Mouse (Mus musculus): Measurements from ENCODE around the gene Rcn3.

Rcn3 gene

DNA sequence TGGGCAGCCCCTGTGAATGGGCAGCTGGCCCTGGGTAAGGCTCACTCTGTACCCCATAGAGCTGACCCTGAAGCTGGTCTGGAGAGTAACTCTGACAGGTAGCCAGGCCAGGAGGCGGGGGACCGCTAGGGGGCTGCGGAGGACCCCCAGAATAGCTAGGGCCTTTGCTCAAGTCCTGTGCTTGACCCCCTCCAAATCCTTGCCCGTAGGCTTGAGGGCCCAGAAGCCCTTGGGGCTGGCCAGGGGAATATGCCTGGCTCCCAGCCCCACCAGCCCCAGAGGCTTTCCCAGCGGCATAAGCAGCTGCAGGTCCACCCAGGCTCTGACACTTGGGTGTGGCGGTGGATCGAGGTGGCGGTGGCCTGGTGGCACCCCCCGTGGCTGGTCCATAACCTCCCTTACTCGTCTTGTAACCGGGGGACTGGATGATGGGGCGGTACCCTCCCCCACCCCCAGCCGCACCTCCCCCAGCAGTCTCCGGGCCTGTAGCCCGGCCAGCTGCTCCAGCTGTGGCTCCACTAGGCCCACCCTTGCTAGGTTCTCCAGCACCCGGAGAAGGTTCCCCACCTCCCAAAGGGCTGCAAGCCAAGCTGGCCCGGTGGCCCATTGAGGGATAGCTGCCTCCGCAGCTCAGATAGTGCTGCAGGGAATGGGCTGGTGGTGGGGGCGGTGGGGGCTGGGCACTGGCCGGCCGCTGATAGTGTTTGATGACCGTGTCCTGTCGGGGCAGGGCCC, 42.9 kb downstream of the Rcn3 start:
- peak in 1 of 2 experiments; percentile 63 for DNase-seq (ENCODE audit: low spot score in 2 of 2)

DNA sequence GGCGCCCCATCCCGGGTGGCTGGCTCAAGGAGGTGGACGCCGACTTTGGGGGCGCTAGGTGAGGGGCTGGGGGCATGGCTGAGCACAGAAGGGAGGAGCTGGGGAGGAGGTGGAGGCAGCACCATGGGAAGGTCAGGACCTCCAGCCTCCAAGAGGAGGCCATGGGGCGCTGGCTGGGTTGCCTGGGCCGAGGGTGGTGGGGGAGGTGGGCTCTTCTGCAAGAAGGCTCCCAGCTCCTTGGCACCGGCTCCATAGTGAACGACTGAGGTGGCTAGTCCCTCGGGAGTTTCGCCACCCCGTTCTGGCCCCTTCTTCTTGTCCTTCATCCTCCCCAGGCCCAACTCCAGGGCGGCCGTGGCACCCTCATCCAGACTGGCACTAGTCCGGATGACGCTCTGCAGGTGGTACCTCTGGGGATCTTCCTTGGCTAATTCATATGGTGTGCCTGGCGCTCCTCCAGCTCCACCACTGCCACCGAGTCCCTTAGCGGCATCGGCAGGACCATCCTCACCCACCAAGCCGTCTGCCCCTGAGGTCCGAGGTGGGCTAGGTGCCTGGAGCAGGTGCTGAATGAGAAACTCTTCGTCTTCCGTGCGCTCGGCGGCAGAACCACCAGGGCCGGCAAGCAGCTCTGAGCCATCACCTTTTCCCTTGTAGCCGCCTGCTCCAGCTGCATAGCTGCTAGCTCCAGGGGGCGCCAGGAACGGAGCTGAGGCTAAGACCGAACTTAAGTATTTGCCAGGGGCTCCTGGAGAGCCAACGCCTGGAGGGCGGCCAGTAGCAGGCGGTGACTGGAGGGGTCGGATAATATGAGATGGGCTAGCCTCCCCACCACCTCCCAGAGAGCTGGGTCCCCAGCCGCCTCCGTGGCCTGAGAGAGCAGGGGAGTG, 43.8 kb downstream of the Rcn3 start:
- peak in 1 of 2 experiments; percentile 63 for DNase-seq (ENCODE audit: low spot score in 2 of 2)

DNA sequence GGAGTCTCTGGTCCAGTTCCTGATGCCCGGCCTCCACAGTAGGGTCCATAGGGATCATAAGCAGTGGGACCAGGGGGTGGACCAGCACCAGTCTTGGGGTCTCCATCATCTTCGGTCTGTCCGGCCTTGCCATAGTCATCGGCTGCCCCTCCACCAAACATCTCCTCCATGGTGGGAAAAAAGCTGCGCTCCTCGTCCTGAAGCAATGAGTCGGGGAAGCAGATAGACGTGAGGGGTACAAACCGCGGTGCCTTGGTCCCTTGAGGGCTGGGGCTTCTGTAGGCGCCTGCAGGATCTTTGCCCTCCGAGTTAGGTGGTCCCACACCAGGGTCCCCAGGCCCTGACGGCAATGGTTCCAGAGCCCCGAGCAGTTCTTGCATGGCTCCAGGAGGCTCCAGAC, 44.5 kb downstream of the Rcn3 start:
- DNase-seq (ENCODE audit: low spot score in 2 of 2) = no peak

DNA sequence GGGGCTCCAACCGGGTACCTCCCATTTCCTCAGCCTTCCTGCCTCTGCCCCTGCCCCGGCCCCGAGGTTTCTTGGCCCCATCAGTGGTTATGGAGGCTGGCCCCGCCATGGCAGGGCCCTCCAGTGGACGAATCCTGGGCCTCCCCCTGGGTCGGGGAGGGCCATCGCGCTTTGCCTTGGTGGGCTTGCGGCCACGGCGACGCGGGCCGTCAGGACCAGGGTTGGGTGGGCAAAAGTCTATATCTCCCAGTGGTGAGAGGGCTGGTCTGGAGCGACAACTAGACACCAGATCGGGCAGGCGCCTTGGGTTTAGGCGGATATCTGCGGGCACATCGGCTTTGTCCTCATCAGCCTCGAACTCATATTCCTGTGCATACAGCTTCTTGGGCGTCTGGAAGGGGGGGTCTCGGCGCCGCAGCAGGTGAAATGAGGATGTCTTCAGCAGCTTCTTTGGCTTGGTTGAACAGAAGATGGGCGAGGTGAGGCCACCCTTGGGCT, 45.1 kb downstream of the Rcn3 start:
- DNase-seq (ENCODE audit: low spot score in 2 of 2) = peak in 1 of 2 experiments; percentile 59

DNA sequence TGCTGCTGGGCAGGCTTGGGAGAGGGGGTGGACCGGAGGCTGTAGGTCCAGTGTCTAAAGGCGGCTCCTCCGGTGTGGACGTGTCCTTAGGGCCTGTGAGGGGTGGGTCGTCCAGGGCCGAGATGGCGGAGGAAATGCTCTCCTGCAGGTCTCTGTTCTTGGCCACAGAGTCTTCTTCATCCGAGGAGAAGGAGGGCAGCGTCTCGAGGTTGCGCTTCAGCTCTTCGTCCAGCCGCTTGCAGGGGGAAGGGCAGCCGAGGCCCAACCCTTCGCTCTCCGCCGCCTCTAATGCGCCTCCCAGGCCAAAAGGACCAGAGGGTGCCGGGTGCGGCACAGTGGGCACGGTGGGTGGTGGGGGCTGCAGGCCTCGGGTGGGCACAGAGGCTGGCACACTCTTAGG, 46.3 kb downstream of the Rcn3 start:
- DNase-seq (ENCODE audit: low spot score in 2 of 2) = peak in 1 of 2 experiments; percentile 58

DNA sequence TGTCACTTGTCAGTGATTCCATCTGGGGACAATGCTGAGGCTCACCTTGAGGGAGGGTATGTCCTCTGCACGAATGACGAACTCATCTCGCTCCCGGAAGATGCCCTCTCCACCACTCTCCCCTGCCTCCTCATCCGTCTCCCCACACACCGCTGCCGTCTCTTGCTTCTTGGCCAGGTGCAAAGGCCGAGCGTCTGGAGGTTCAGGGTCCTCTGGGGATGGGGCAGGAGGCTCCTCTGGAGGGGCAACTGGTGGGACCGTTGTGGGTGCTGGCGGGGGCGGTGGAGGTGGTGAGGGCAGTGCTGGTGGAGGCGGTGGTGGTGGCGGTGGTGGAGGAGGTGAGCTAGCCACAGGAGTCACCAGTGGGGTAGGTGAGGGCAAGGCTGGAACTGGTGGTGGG, 48.7 kb downstream of the Rcn3 start:
- DNase-seq (ENCODE audit: low spot score in 2 of 2) = peak in 1 of 2 experiments; percentile 63

DNA sequence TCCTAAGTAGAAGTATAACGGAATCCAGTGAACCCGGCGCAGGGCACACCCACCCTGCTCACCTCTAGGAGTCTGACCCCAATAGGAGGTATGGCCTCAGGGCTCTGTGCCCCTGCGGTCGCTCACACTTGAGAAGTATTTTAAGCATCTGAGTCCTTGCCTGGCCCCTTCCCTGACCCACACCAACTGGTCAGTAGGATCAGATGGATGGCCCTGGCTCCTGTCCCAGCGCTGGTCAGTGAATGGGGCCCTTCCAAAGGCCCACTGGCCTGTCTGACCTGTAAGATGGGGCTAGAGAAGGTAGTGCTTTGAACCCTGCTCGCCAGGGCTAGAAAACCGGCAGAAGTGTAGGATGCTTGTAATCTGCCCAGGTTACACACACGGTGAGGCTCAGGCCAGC, 51.2 kb downstream of the Rcn3 start:
- DNase-seq (ENCODE audit: low spot score in 2 of 2) = no peak

DNA sequence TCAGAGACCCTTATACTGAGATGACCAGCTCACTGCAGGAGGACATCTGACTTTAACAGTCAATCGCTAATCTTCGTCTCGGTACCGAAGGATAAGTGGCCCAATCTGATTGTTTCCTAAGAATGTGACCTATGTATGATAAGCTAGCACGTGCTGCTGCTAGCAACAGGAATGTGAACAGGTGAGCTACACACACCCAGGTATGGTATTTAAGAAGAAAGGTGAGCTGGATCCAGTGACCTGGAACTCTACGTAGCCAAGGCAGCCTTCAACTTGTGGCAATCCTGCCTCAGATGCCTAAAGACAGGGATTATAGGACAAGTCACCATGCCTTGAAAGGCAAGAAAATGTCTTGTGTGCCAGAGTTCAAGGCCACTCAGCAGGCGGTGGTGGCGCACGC, 53.6 kb downstream of the Rcn3 start:
- no peak for DNase-seq (ENCODE audit: low spot score in 2 of 2)

DNA sequence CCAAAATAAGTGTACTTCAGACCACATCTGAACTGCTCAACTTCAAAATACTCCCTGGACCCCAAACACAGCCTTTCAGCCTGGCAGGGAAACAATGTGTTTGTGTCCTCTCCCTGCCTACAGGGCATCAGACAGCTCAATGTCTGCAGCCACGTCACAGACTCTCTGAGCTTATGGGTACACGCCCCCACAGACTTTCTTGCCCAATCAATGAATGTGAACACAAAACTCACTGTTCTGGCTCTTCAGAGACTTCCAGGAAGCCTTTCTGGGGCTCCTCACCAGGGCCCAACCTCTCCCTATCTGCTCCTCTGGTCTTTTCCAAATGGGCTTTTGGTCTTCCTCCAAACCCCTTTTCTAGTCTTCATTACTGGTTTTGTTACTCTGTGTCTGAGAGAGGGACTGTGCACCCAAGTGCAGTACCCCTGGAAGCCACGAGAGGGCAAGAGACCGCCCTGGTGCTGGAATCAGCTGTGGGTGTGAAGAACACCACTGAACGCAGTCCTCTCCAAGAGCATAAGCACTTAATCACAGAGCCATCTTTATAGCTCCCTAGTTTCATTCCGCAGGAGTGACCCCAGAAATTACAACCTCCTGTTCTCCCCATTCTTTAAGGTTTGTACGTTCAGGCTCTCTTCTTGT, 54.2 kb downstream of the Rcn3 start:
- DNase-seq (ENCODE audit: low spot score in 2 of 2) = peak; percentile 72 to 91

DNA sequence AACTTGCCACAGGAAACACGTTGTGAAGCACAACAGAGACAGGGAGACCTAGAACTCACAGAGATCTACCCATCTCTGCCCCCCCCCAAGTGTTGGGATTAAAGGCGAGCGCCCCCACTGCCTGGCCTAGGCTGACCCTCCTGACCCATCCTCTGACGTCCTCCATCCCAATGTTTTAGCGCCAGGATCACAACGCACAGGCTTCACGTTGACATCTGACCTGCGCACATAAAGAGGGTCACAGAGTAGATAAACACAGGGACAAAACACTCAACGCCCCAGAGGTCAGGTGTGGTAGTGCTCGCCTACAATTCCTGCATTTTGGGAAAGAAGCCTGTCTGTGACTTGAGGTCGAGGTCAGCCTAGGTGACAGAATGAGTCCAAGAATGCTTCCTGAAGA, 55.3 kb downstream of the Rcn3 start:
- peak in 1 of 2 experiments; percentile 51 for DNase-seq (ENCODE audit: low spot score in 2 of 2)

DNA sequence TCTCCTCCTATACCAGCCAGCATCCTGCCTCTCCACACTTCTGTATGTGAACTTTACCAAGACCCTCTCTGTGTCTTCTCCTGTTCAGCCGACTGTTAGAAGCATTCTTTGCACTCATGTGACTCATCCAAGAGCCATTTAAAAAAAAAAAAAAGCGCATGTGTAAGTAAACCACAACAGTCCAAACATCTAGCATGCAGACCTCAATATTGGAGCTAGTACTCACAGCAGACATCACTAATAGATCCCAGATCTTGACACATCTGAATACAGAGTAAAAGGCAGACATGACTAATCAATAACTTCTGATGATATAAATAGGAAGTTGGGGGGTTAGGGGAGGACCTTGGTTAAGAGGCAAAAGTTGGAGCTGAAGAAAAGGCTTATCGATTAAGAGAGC, 56.4 kb downstream of the Rcn3 start:
- DNase-seq (ENCODE audit: low spot score in 2 of 2) = no peak

DNA sequence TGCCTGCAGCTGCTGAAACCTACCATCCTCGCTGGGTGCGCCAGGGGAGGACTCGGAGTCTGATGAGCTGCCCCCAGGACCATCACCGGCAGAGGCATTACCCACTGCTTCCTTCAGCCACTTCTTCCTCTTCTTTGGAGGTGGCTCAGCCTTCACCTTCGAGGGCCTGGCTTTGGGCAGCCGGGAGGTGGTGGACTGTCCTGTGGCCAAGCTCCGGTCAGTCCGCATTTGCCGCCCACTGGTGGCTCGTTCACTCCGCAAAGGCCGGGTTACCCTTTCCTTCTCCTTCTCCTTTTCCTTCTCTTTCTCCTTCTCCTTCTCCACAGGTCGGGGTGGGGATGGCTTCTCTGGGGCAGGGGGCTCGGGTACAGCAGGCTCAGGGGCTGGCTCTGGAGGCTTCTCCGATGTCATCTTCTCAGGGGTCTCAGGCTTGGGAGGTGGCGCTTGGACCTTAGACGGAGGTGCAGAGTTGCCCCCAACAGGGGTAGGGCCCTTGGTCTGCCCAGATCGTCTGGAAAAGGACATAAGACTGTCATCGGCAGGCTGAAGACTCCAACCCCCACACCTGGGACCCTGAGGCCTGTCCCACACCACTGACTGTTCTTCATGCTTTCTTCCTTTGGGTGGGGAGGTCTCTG, 58.2 kb downstream of the Rcn3 start:
- DNase-seq (ENCODE audit: low spot score in 2 of 2) = peak in 1 of 2 experiments; percentile 56

Measured in spleen, postnatal 4 days (tissue).